Mouse (Mus musculus) testis, adult 2 months (tissue): ENCODE results near the gene Styk1. TPM values are rescaled to one million over a fixed set of nuclear protein-coding genes. Genes with fewer than 3 reads are reported as not detected.

Source experiments
- H3K27ac ChIP-seq: fragments of 200-500 bp; 2 replicates; pipeline ENCODE4 v1.5.1; 2012; ENCODE audit warnings: low read depth, low read length; ENCODE audit not compliant: control insufficient read depth, insufficient read depth
- H3K27me3 ChIP-seq: fragments of 200-500 bp; 2 replicates; pipeline ENCODE4 v1.6.1; 2012; ENCODE audit warnings: mild to moderate bottlenecking, low read length, moderate library complexity; ENCODE audit not compliant: control insufficient read depth, insufficient read depth
- H3K36me3 ChIP-seq: fragments of 200-500 bp; 2 replicates; pipeline ENCODE4 v1.6.1; 2012; ENCODE audit warnings: mild to moderate bottlenecking, low read length; ENCODE audit not compliant: control insufficient read depth, insufficient read depth
- H3K4me1 ChIP-seq: fragments of 200-500 bp; 2 replicates; pipeline ENCODE4 v1.6.1; 2012; ENCODE audit warnings: low read length; ENCODE audit not compliant: control insufficient read depth, insufficient read depth
- H3K4me3 ChIP-seq: fragments of 200-500 bp; 2 replicates; pipeline ENCODE4 v1.5.1; 2012; ENCODE audit warnings: low read depth, mild to moderate bottlenecking, low read length, moderate library complexity, mixed read lengths; ENCODE audit not compliant: control insufficient read depth
- CTCF ChIP-seq: fragments of 200-500 bp; IDR thresholded peaks from 2 replicates; pipeline ENCODE4 v1.5.1; 2012; ENCODE audit warnings: low read depth, mild to moderate bottlenecking, inconsistent platforms, low read length, moderate library complexity; ENCODE audit not compliant: control insufficient read depth, insufficient read depth, insufficient replicate concordance
- POLR2A ChIP-seq: fragments of 200-500 bp; IDR thresholded peaks from 2 replicates; pipeline ENCODE4 v1.6.1; 2012; ENCODE audit warnings: low read depth, mild to moderate bottlenecking, inconsistent platforms, low read length, moderate library complexity; ENCODE audit not compliant: control insufficient read depth
- polyA plus RNA-seq: library from polyadenylated mRNA; depleted of rRNA; stranded (reverse); fragments of >200 nt; gene quantifications from 2 replicates; pipeline ENCODE4 v1.2.3, GENCODE M21; 2012

Gene Styk1
- polyA plus RNA-seq, 1 experiment: 0.26 TPM

DNA sequence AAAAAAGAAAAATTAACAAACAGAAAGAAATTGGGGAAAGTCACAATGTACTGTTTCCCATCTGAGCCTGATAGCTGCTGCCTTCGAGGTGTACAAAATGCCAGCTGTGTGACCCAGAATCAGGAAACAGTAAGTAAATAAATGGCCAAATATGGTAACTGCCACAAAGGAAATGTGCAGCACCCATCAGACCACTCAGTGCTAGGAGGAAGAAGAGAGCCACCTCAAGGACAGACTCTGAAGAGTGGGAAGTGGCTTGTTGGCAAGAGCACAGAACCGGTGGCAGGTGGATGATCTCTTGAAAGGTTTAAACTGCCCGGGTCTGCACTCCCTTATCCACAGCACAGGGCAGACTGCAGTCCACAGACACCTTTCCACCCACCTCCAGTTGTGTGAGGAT, 45.4 kb downstream of the Styk1 start:
- no peak overlapping the region for H3K4me3 ChIP-seq
- H3K4me1 ChIP-seq: no peaks in the 10 kb centered on the region
- H3K36me3 ChIP-seq: no peaks in the 10 kb centered on the region
- no peak overlapping the region for H3K27ac ChIP-seq
- TF ChIP-seq CTCF (no peak), POLR2A (no peak)
- no peaks in the 10 kb centered on the region for H3K27me3 ChIP-seq

- no peak overlapping the region for H3K27ac ChIP-seq
- no peak overlapping the region for H3K4me3 ChIP-seq
- no peaks in the 10 kb centered on the region for H3K27me3 ChIP-seq
- no peaks in the 10 kb centered on the region for H3K36me3 ChIP-seq
- TF ChIP-seq POLR2A (no peak), CTCF (no peak)
- no peaks in the 10 kb centered on the region for H3K4me1 ChIP-seq
Measured at GRCm38 (mm10) chr6:131304776-131305175, 48.6 kb downstream of the Styk1 start.

- H3K4me1 ChIP-seq: no peaks in the 10 kb centered on the region
- no peaks in the 10 kb centered on the region for H3K36me3 ChIP-seq
- no peak overlapping the region for H3K27ac ChIP-seq
- H3K4me3 ChIP-seq: no peak overlapping the region
- TF ChIP-seq POLR2A (no peak), CTCF (no peak)
- no peaks in the 10 kb centered on the region for H3K27me3 ChIP-seq
Measured at GRCm38 (mm10) chr6:131298531-131298930, 54.9 kb downstream of the Styk1 start.

GRCm38 (mm10) chr6:131294435-131295112, 58.8 kb downstream of the Styk1 start:
- no peak overlapping the region for H3K4me3 ChIP-seq
- H3K27me3 ChIP-seq: no peaks in the 10 kb centered on the region
- TF ChIP-seq POLR2A (no peak), CTCF (no peak)
- no peaks in the 10 kb centered on the region for H3K36me3 ChIP-seq
- H3K4me1 ChIP-seq: peaks cover 4% of the 10 kb centered on the region; the same call in 1 of the 2 replicates
- H3K27ac ChIP-seq: no peak overlapping the region

GRCm38 (mm10) chr6:131293916-131294315, 59.5 kb downstream of the Styk1 start:
- TF ChIP-seq POLR2A (no peak), CTCF (no peak)
- Histone ChIP-seq H3K4me3 (no peak overlapping the region), H3K27ac (no peak overlapping the region)

GRCm38 (mm10) chr6:131292991-131293788, 60.2 kb downstream of the Styk1 start, which contains the start of gene Magohb:
Magohb (minus strand) TSS chr6:131293244.
- H3K27ac ChIP-seq: peak within 1 kb of the TSS; percentile 88
- peak within 1 kb of the TSS; percentile 99 for H3K4me3 ChIP-seq
- H3K36me3 ChIP-seq: no peaks in the 10 kb centered on the region
- H3K27me3 ChIP-seq: no peaks in the 10 kb centered on the region
- peaks cover 4% of the 10 kb centered on the region; the same call in 1 of the 2 replicates for H3K4me1 ChIP-seq
- TF ChIP-seq CTCF (no peak), POLR2A (peak; percentile 82)

More at GRCm38 (mm10) chr6:131293916-131294315, 59.5 kb downstream of the Styk1 start:
- Histone ChIP-seq H3K27me3 (no peaks in the 10 kb centered on the region), H3K36me3 (no peaks in the 10 kb centered on the region), H3K4me1 (peaks cover 4% of the 10 kb centered on the region; the same call in 1 of the 2 replicates)
